Mouse (Mus musculus) adipose tissue, adult 10 weeks (tissue): Measurements from ENCODE around the gene Olfr344. TPM values are rescaled to one million over a fixed set of nuclear protein-coding genes. Genes with fewer than 3 reads are reported as not detected.

ENCODE experiments used
- polyA plus RNA-seq: library from polyadenylated mRNA; stranded (reverse); fragments of 350-450 nt; fragmentation: Illumina TruSeq; extraction: RNeasy Lipid Tissue Mini Kit (QIAGEN cat#74804); gene quantifications from one replicate; pipeline ENCODE4 v1.2.3, GENCODE M21; 2014; ENCODE audit warnings: low read depth, low replicate concordance

Gene Olfr344
- not detected for polyA plus RNA-seq

DNA sequence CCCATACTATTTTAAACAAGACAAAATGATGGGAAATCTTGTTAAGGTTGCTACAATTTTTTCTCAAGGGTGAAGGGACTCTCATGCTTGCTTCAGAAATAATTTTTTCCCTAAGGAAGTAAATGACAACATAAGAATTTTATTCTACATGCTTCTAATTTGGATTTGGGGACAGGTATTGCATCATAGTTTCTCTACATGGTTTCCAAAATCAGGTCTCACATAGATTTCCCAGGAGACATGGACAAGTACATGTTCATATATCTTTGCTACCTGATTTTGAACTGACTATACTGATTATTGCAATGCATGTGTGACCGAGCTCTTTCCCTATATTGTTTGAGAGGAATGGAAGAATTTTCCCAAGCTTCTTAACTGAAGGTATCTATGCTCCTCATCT is at the start of gene Olfr344:
Gene Olfr344, plus strand, starts transcription at position 301 of the 400 bp plus-strand sequence.

DNA sequence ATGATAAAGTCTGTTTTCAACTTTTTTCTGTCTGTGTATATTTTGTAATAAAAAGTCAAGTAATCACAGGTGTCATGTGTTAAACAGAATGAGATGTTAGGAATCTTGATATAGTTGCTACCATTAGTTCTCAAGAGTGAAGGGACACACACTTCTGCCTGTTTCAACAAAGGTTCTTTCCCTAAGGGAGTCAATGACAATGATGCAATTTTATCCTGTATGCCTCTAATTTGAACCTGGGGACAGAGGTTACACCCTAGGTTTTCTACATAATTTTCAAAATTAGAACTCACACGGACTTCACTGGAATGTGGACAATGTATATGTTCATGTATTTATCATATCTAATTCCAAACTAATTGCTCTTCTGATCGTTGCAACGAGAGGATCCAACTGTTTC is 41.8 kb upstream of the Olfr344 start, which contains the start of gene Olfr342:
Gene Olfr342, plus strand, starts transcription at position 301 of the 400 bp plus-strand sequence.

Other genes starting within 250 kb of the Olfr344 start
- gene Olfr338, start 193.1 kb upstream of the Olfr344 start, polyA plus RNA-seq = not detected
- not detected for gene Olfr339, start 147.7 kb upstream of the Olfr344 start, polyA plus RNA-seq
- gene Olfr340, start 114.1 kb upstream of the Olfr344 start, polyA plus RNA-seq = not detected
- not detected for gene Olfr341, start 84.2 kb upstream of the Olfr344 start, polyA plus RNA-seq
- gene Olfr342, start 41.7 kb upstream of the Olfr344 start, polyA plus RNA-seq = not detected
- not detected for gene Olfr345, start 73.4 kb downstream of the Olfr344 start, polyA plus RNA-seq
- not detected for gene Olfr346, start 119.1 kb downstream of the Olfr344 start, polyA plus RNA-seq
- gene Olfr347, start 165.2 kb downstream of the Olfr344 start, polyA plus RNA-seq = not detected
- not detected for gene Olfr348, start 217.6 kb downstream of the Olfr344 start, polyA plus RNA-seq
- gene Olfr50, start 223.9 kb downstream of the Olfr344 start, polyA plus RNA-seq = not detected